Mouse (Mus musculus): Measurements from ENCODE around the gene 5730409E04Rik.

DNA sequence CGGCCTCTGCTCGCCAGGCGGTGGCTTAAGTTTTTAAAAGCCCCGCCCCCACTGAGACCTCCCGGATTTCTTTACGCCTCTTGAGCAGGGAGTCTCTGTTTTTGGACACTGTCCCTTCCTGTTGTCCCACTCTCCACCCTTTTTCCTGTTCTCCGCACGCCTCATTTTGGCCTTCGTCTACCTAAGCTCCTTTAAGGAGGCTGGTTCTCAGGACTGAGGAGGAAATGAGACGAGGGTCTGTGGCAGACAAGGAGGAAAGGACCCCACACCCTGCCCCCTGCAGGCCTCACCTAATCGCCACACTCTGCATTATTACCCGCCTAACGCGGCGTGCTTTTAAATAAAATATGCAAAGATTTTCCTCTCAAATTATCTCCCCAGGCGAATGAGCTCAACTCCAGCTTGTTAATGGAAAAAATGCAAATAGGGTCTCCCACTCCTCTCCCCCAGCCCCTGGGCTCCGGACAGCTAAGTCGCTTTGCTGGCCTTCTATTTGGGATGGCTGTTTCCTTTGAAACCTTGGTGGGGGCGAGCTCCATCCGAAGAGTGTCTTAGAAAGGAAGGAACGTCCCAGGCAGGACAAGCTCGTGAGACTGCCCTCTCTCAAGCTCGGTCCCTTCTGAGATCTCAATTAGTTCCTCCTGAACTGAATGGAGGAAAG, 17.5 kb downstream of the 5730409E04Rik start:
- TF ChIP-seq HCFC1 (IDR thresholded peaks at IDR 0.05; ENCODE audit: borderline replicate concordance, insufficient read depth, low read length) (no peak), ZC3H11A (IDR thresholded peaks at IDR 0.05; ENCODE audit: borderline replicate concordance, low read depth, low read length) (no peak), CHD2 (IDR thresholded peaks at IDR 0.05; ENCODE audit: low read depth, low read length) (no peak)

Data from ES-E14 (cell line).